Mouse (Mus musculus) c-Kit-positive CD71-positive TER-119-negative erythroid progenitor cells, embryonic 14.5 days (primary cell): ENCODE measurements around the gene Ipo4.

Experiments used
- DNase-seq: peaks from one replicate; pipeline ENCODE4 v3.0.0-alpha.2; 2013; ENCODE audit warnings: low read depth

The Ipo4 gene

GRCm38 (mm10) chr14:55589771-55590448, 45.8 kb downstream of the Ipo4 start:
- DNase-seq, result no peak

- DNase-seq, result no peak
Observed at GRCm38 (mm10) chr14:55589271-55589670, 46.5 kb downstream of the Ipo4 start.

GRCm38 (mm10) chr14:55586149-55586548, 49.6 kb downstream of the Ipo4 start:
- no peak for DNase-seq

- DNase-seq, result no peak
Observed at GRCm38 (mm10) chr14:55585566-55585960, 50.2 kb downstream of the Ipo4 start.

GRCm38 (mm10) chr14:55584702-55585565, 50.8 kb downstream of the Ipo4 start, which contains the start of gene Emc9:
Gene Emc9 (minus strand): TSS chr14:55585302.
- DNase-seq, result peak; percentile 87

GRCm38 (mm10) chr14:55584303-55584701, 51.5 kb downstream of the Ipo4 start:
- no peak for DNase-seq

GRCm38 (mm10) chr14:55581981-55582681, 53.6 kb downstream of the Ipo4 start:
- DNase-seq, result no peak

- DNase-seq, result no peak
Observed at GRCm38 (mm10) chr14:55580731-55581130, 55.0 kb downstream of the Ipo4 start.

- DNase-seq, result no peak
Observed at GRCm38 (mm10) chr14:55579511-55580496, 56.0 kb downstream of the Ipo4 start.

- no peak for DNase-seq
Observed at GRCm38 (mm10) chr14:55578668-55579269, 57.0 kb downstream of the Ipo4 start.

- DNase-seq, result peak; percentile 40
Observed at GRCm38 (mm10) chr14:55577871-55578667, 57.7 kb downstream of the Ipo4 start, which contains the start of gene Psme1. Gene Psme1 (plus strand): TSS chr14:55578123.

GRCm38 (mm10) chr14:55576376-55576775, 59.4 kb downstream of the Ipo4 start:
- DNase-seq, result no peak

- DNase-seq, result no peak
Observed at GRCm38 (mm10) chr14:55575711-55576110, 60.0 kb downstream of the Ipo4 start.
